Mouse (Mus musculus): ENCODE results near the gene Zfp292. TPM values are rescaled to one million over a fixed set of nuclear protein-coding genes. Genes with fewer than 3 reads are reported as not detected.

Zfp292 gene
- total RNA-seq, 2 experiments from 2014 or later, result 25.9 to 28.1 TPM

- no peak for DNase-seq
Observed at GRCm38 (mm10) chr4:34882291-34882769, 430 bp downstream of the Zfp292 start.

- no peak for DNase-seq
Observed at GRCm38 (mm10) chr4:34881851-34882250, 909 bp downstream of the Zfp292 start.

- no peak for DNase-seq
Observed at GRCm38 (mm10) chr4:34880921-34881650, 1.7 kb downstream of the Zfp292 start.

- no peak for DNase-seq
Observed at GRCm38 (mm10) chr4:34874234-34874633, 8.5 kb downstream of the Zfp292 start.

GRCm38 (mm10) chr4:34872896-34873495 is 9.8 kb downstream of the Zfp292 start:
- DNase-seq, result no peak

- DNase-seq, result no peak
Observed at GRCm38 (mm10) chr4:34869813-34870212, 12.9 kb downstream of the Zfp292 start.

- no peak for DNase-seq
Observed at GRCm38 (mm10) chr4:34861438-34861837, 21.3 kb downstream of the Zfp292 start.

GRCm38 (mm10) chr4:34859416-34859815 is 23.3 kb downstream of the Zfp292 start:
- no peak for DNase-seq

- DNase-seq, result no peak
Observed at GRCm38 (mm10) chr4:34858903-34859302, 23.9 kb downstream of the Zfp292 start.

GRCm38 (mm10) chr4:34855966-34856365 is 26.8 kb downstream of the Zfp292 start:
- DNase-seq, result no peak

- no peak for DNase-seq
Observed at GRCm38 (mm10) chr4:34852051-34852450, 30.7 kb downstream of the Zfp292 start.

- no peak for DNase-seq
Observed at GRCm38 (mm10) chr4:34850156-34850555, 32.6 kb downstream of the Zfp292 start.

GRCm38 (mm10) chr4:34847679-34848309 is 35.0 kb downstream of the Zfp292 start:
- DNase-seq, result no peak

- DNase-seq, result no peak
Observed at GRCm38 (mm10) chr4:34843839-34844238, 38.9 kb downstream of the Zfp292 start.

GRCm38 (mm10) chr4:34842826-34843225 is 39.9 kb downstream of the Zfp292 start:
- no peak for DNase-seq

- DNase-seq, result no peak
Observed at GRCm38 (mm10) chr4:34831496-34831895, 51.3 kb downstream of the Zfp292 start.

GRCm38 (mm10) chr4:34829456-34829855 is 53.3 kb downstream of the Zfp292 start:
- DNase-seq, result no peak

GRCm38 (mm10) chr4:34823901-34824300 is 58.9 kb downstream of the Zfp292 start:
- DNase-seq, result no peak

- DNase-seq, result no peak
Observed at GRCm38 (mm10) chr4:34819904-34820303, 62.9 kb downstream of the Zfp292 start.

- no peak for DNase-seq
Observed at GRCm38 (mm10) chr4:34801166-34802034, 81.4 kb downstream of the Zfp292 start.

- no peak for DNase-seq
Observed at GRCm38 (mm10) chr4:34798005-34798404, 84.8 kb downstream of the Zfp292 start.

GRCm38 (mm10) chr4:34797294-34797983 is 85.3 kb downstream of the Zfp292 start:
- no peak for DNase-seq
